Mouse (Mus musculus) stomach, postnatal 0 days (tissue): ENCODE data around the gene P2ry2.

Experiments
- CTCF ChIP-seq: IDR thresholded peaks from 2 replicates; pipeline ENCODE4 v1.5.1; 2016; ENCODE audit warnings: antibody characterized with exemption, low read depth, mild to moderate bottlenecking, moderate library complexity
- EP300 ChIP-seq: optimal IDR thresholded peaks from 2 replicates; pipeline ENCODE3; 2016; ENCODE audit warnings: antibody characterized with exemption

DNA sequence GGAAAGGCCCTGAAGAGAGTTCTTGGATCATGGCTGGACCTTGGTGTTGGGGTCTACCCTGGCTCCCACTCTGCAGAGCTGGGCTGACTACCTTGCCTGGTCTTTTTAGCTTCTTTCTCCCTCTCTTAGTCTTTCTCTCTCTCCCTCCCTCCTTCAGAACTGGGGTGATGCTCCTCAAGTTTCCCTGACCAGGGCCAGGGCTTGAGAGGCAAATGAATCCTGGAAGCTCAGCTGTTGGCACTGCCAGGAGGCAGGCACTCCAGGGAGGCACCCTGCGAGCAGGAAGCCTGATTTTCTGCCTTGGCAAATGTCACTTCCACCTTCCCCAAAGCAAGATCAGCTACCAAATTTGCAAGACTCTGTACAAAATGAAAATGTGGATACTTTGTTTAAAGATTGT, 2.3 kb upstream of the P2ry2 start:
- TF ChIP-seq CTCF (no peak), EP300 (no peak)
